Mouse (Mus musculus): ENCODE measurements at regions not wholly inside any gene's neighbourhood (a gene's known extent, or its start where the extent isn't known, plus 50 kb on each side); places are given as distances from the start of the nearest gene placed in this dataset.

GRCm38 (mm10) chr15:59786706-59787425 is 229.5 kb downstream of the 4933412E24Rik start:
- no peak for DNase-seq (ENCODE audit: low spot score)

GRCm38 (mm10) chr15:59785981-59786380 is 230.4 kb downstream of the 4933412E24Rik start:
- no peak for DNase-seq (ENCODE audit: low spot score)

- DNase-seq (ENCODE audit: low spot score), result no peak
Measured at GRCm38 (mm10) chr15:59784556-59784929, 231.9 kb downstream of the 4933412E24Rik start.

- no peak for DNase-seq (ENCODE audit: low spot score)
Measured at GRCm38 (mm10) chr15:59783782-59784555, 232.4 kb downstream of the 4933412E24Rik start.

GRCm38 (mm10) chr15:59783393-59783781 is 233.0 kb downstream of the 4933412E24Rik start:
- DNase-seq (ENCODE audit: low spot score), result no peak

- DNase-seq (ENCODE audit: low spot score), result no peak
Measured at GRCm38 (mm10) chr15:59780506-59780905, 235.9 kb downstream of the 4933412E24Rik start.

- DNase-seq (ENCODE audit: low spot score), result no peak
Measured at GRCm38 (mm10) chr15:59777307-59777871, 239.0 kb downstream of the 4933412E24Rik start.

- DNase-seq (ENCODE audit: low spot score), result no peak
Measured at GRCm38 (mm10) chr15:59775781-59776180, 240.6 kb downstream of the 4933412E24Rik start.

- DNase-seq (ENCODE audit: low spot score), result no peak
Measured at GRCm38 (mm10) chr15:59773983-59774382, 242.4 kb downstream of the 4933412E24Rik start.

GRCm38 (mm10) chr15:59772595-59772994 is 243.8 kb downstream of the 4933412E24Rik start:
- no peak for DNase-seq (ENCODE audit: low spot score)

GRCm38 (mm10) chr15:59762061-59762460 is 254.4 kb downstream of the 4933412E24Rik start:
- no peak for DNase-seq (ENCODE audit: low spot score)

- no peak for DNase-seq (ENCODE audit: low spot score)
Measured at GRCm38 (mm10) chr15:59760490-59760889, 255.9 kb downstream of the 4933412E24Rik start.

GRCm38 (mm10) chr15:59759566-59759965 is 256.8 kb downstream of the 4933412E24Rik start:
- no peak for DNase-seq (ENCODE audit: low spot score)

- no peak for DNase-seq (ENCODE audit: low spot score)
Measured at GRCm38 (mm10) chr15:59758971-59759370, 257.4 kb downstream of the 4933412E24Rik start.

GRCm38 (mm10) chr15:59756141-59756540 is 260.3 kb downstream of the 4933412E24Rik start:
- no peak for DNase-seq (ENCODE audit: low spot score)

- DNase-seq (ENCODE audit: low spot score), result no peak
Measured at GRCm38 (mm10) chr15:59754906-59755305, 261.5 kb downstream of the 4933412E24Rik start.

- DNase-seq (ENCODE audit: low spot score), result no peak
Measured at GRCm38 (mm10) chr15:59752277-59752676, 264.1 kb downstream of the 4933412E24Rik start.

GRCm38 (mm10) chr15:59746290-59746689 is 270.1 kb downstream of the 4933412E24Rik start:
- no peak for DNase-seq (ENCODE audit: low spot score)

GRCm38 (mm10) chr15:59744411-59744931 is 271.9 kb downstream of the 4933412E24Rik start:
- no peak for DNase-seq (ENCODE audit: low spot score)

- DNase-seq (ENCODE audit: low spot score), result no peak
Measured at GRCm38 (mm10) chr15:59739197-59739596, 277.2 kb downstream of the 4933412E24Rik start.

GRCm38 (mm10) chr15:59737247-59737646 is 279.2 kb downstream of the 4933412E24Rik start:
- no peak for DNase-seq (ENCODE audit: low spot score)

- DNase-seq (ENCODE audit: low spot score), result no peak
Measured at GRCm38 (mm10) chr15:59734376-59734775, 282.0 kb downstream of the 4933412E24Rik start.

- no peak for DNase-seq (ENCODE audit: low spot score)
Measured at GRCm38 (mm10) chr15:59733932-59734331, 282.5 kb downstream of the 4933412E24Rik start.

All from spleen, adult 12 weeks (tissue).